Mouse (Mus musculus) neural tube, postnatal 0 days (tissue): ENCODE results near the gene Asb14. TPM values are rescaled to one million over a fixed set of nuclear protein-coding genes. Genes with fewer than 3 reads are reported as not detected.

Experiments used
- polyA plus RNA-seq: library from polyadenylated mRNA; unstranded; fragments of >200 nt; fragmentation: Nextera tagmentation; extraction: Ambion mirVana; gene quantifications from 2 replicates; pipeline ENCODE4 v1.2.1, GENCODE M21; 2015

Gene Asb14
- polyA plus RNA-seq = 0.19 and 0.27 TPM in 2 replicates

DNA sequence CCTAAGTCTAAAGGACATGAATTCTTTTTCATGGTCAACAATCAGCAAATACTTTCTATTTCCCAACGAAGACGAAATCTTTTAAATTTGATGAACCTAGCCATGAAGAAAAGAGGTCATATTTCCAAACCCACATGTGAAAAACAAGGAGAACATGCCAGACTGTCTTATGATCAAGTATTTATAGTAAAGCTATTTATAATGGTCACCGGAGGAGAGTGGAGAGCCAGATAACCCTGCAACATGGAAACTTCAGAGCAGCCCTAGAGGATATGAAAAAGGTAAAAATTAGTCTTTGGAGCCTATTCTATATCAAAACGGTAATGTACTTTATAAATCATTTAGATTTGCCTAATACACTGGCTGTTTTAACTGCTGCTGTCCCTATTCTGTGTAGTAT, at the start of gene Asb14:
Gene Asb14, plus strand, starts transcription at position 166 of the 400 bp plus-strand sequence.

Other genes starting within 250 kb of the Asb14 start
- 9.5 and 10.0 TPM in 2 replicates for gene Pde12, start 224.7 kb upstream of the Asb14 start, polyA plus RNA-seq
- gene Dnah12, start 201.3 kb upstream of the Asb14 start, polyA plus RNA-seq = 0.35 and 0.43 TPM in 2 replicates
- gene Appl1, start 76.7 kb downstream of the Asb14 start, polyA plus RNA-seq = 64.3 and 76.5 TPM in 2 replicates
- 0.24 and 0.63 TPM in 2 replicates for gene Hesx1, start 99.9 kb downstream of the Asb14 start, polyA plus RNA-seq
- 2.2 and 2.6 TPM in 2 replicates for gene Il17rd, start 144.4 kb downstream of the Asb14 start, polyA plus RNA-seq
- 18.5 and 19.7 TPM in 2 replicates for gene Arhgef3, start 220.3 kb downstream of the Asb14 start, polyA plus RNA-seq